ENCODE assay signal across 21 mouse cellular contexts in genomic region chr17:28311366-28312132, GRCm38 (mm10). TPM values are rescaled to one million over a fixed set of nuclear protein-coding genes. Genes with fewer than 3 reads are reported as not detected.
A peak's percentile ranks its signal among the peaks of the same experiment; 100 is the strongest.
DNase-seq lines count a peak whose midpoint lies in the region; ATAC-seq and TF ChIP-seq lines count a peak whose summit lies in the region.
"Had no signal": no experiment of that assay in that cellular context is flagged by ENCODE, and none has a peak within 500 bp of the region (broad histone marks: within the 10 kb centered on the region; RNA-seq: fewer than 3 reads in every experiment).

No protein-coding gene starts in this region.

- peak; percentile 44 for DNase-seq in forebrain, embryonic 11.5 days (ENCODE audit: low spot score)
- no peak for DNase-seq in forebrain, embryonic 10.5 days (ENCODE audit: extremely low spot score, low spot score)
- DNase-seq in thymus, adult 2 months: no peak
- no peak for DNase-seq in thymus, postnatal 4 days
- DNase-seq in MEL (ENCODE audit: low read depth, low spot score): peak; percentile 76
- DNase-seq in natural killer cell, adult 2 months (ENCODE audit: low spot score in 2 of 2): no peak
- no peak for DNase-seq in hindbrain, postnatal 0 days (ENCODE audit: low spot score)
- DNase-seq: adrenal gland, adult 2 months; cerebellum, adult 8-10 months; gastrocnemius, adult 2 months; liver, postnatal 0 days had no signal

- 78% methylated on average over 5 of the region's 5 CpGs for WGBS in forebrain, embryonic 11.5 days
- 78% methylated on average over 5 of the region's 5 CpGs for WGBS in forebrain, embryonic 10.5 days
- WGBS in thymus, adult 2 months: 51% methylated on average over 5 of the region's 5 CpGs
- 78% methylated on average over 5 of the region's 5 CpGs for WGBS in hindbrain, postnatal 0 days

- peaks cover 17% of the 10 kb centered on the region for H3K79me2 ChIP-seq in MEL (ENCODE audit: control insufficient read depth, insufficient read depth, low read length, poor library complexity)

- TF ChIP-seq POLR2A in thymus, adult 2 months (IDR thresholded peaks at IDR 0.05; ENCODE audit: control insufficient read depth, extremely low read depth, insufficient read depth, low read length, poor library complexity): no peak
- no peak; a peak in 1 of 4 replicates for TF ChIP-seq POLR2A in MEL (IDR thresholded peaks at IDR 0.05; ENCODE audit: control insufficient read depth in 1 of 2, insufficient read depth in 1 of 2, low read depth in 1 of 2, low read length in 2 of 2, poor library complexity in 1 of 2)

- H3K36me3 ChIP-seq in forebrain, embryonic 11.5 days (ENCODE audit: control insufficient read depth, insufficient read depth, low read length): peaks cover 3% of the 10 kb centered on the region; the same call in 1 of the 2 replicates
- H3K36me3 ChIP-seq in forebrain, embryonic 10.5 days (replicated peaks): peaks cover 11% of the 10 kb centered on the region
- no peaks in the 10 kb centered on the region for H3K36me3 ChIP-seq in thymus, adult 2 months (ENCODE audit: control insufficient read depth, insufficient read depth, low read length)
- peaks cover 0 to 13% of the 10 kb centered on the region in 2 experiments; a peak in 2 of 4 replicates for H3K36me3 ChIP-seq in MEL (ENCODE audit: control insufficient read depth in 1 of 2, insufficient read depth in 2 of 2, low read length in 2 of 2)
- peaks cover 2% of the 10 kb centered on the region; the same call in 1 of the 2 replicates for H3K36me3 ChIP-seq in hindbrain, postnatal 0 days (ENCODE audit: insufficient read depth, low read length)
- H3K36me3 ChIP-seq: midbrain, embryonic 15.5 days had no signal

- H3K4me2 ChIP-seq in forebrain, embryonic 11.5 days (ENCODE audit: low read depth, low read length, severe bottlenecking): no peak overlapping the region
- H3K4me2 ChIP-seq in hindbrain, postnatal 0 days (ENCODE audit: low read depth, low read length): no peak overlapping the region

- H3K27ac ChIP-seq in forebrain, embryonic 11.5 days (ENCODE audit: low read depth, low read length): no peak overlapping the region
- H3K27ac ChIP-seq in forebrain, embryonic 10.5 days: no peak overlapping the region
- H3K27ac ChIP-seq in thymus, adult 2 months (ENCODE audit: control insufficient read depth, insufficient read depth, low read length): peak overlapping the region; percentile 0; the same call in 1 of the 2 replicates
- peak overlapping the region; percentile 93 for H3K27ac ChIP-seq in MEL (ENCODE audit: control insufficient read depth, low read depth, low read length)
- H3K27ac ChIP-seq in hindbrain, postnatal 0 days: no peak overlapping the region
- H3K27ac ChIP-seq: hindbrain, embryonic 15.5 days; left cerebral cortex, adult 2 months; macrophage; midbrain, embryonic 15.5 days had no signal

- TF ChIP-seq RAD21 in MEL (IDR thresholded peaks at IDR 0.05; ENCODE audit: low read depth, low read length): no peak

- H3K4me3 ChIP-seq in forebrain, embryonic 11.5 days (ENCODE audit: low read depth, low read length): no peak overlapping the region
- H3K4me3 ChIP-seq in forebrain, embryonic 10.5 days: no peak overlapping the region
- H3K4me3 ChIP-seq in thymus, adult 2 months (ENCODE audit: control insufficient read depth, insufficient read depth, low read length): no peak overlapping the region
- H3K4me3 ChIP-seq in MEL (ENCODE audit: control insufficient read depth in 1 of 2, insufficient read depth in 1 of 2, low read depth in 2 of 2, low read length in 2 of 2): peak overlapping the region; percentile 40 to 58
- H3K4me3 ChIP-seq in hindbrain, postnatal 0 days (ENCODE audit: low read length): no peak overlapping the region
- H3K4me3 ChIP-seq: gastrocnemius, adult 2 months; left cerebral cortex, adult 2 months; midbrain, embryonic 15.5 days had no signal

- H3K9me3 ChIP-seq in forebrain, embryonic 11.5 days (ENCODE audit: control insufficient read depth, low read length): no peaks in the 10 kb centered on the region
- no peaks in the 10 kb centered on the region for H3K9me3 ChIP-seq in forebrain, embryonic 10.5 days
- no peaks in the 10 kb centered on the region for H3K9me3 ChIP-seq in MEL (replicated peaks; ENCODE audit: insufficient read depth, low read length)
- H3K9me3 ChIP-seq in hindbrain, postnatal 0 days (ENCODE audit: low read length): no peaks in the 10 kb centered on the region
- H3K9me3 ChIP-seq: hindbrain, embryonic 15.5 days; midbrain, embryonic 15.5 days had no signal

- H3K27me3 ChIP-seq in forebrain, embryonic 11.5 days (ENCODE audit: control insufficient read depth, insufficient read depth, low read length): no peaks in the 10 kb centered on the region
- no peaks in the 10 kb centered on the region for H3K27me3 ChIP-seq in forebrain, embryonic 10.5 days (ENCODE audit: poor library complexity, severe bottlenecking)
- H3K27me3 ChIP-seq in thymus, adult 2 months (ENCODE audit: control insufficient read depth, insufficient read depth, low read length): no peaks in the 10 kb centered on the region
- H3K27me3 ChIP-seq in MEL (ENCODE audit: control insufficient read depth in 1 of 2, insufficient read depth in 2 of 2, low read length in 2 of 2): no peaks in the 10 kb centered on the region
- H3K27me3 ChIP-seq in hindbrain, postnatal 0 days (ENCODE audit: insufficient read depth, low read length): no peaks in the 10 kb centered on the region
- H3K27me3 ChIP-seq: hindbrain, embryonic 15.5 days; midbrain, embryonic 15.5 days had no signal

- H3K4me1 ChIP-seq in forebrain, embryonic 11.5 days (replicated peaks; ENCODE audit: control insufficient read depth, insufficient read depth, low read length): peaks cover 9% of the 10 kb centered on the region
- H3K4me1 ChIP-seq in forebrain, embryonic 10.5 days: peaks cover 43% of the 10 kb centered on the region
- peaks cover 28% of the 10 kb centered on the region for H3K4me1 ChIP-seq in thymus, adult 2 months (replicated peaks; ENCODE audit: control insufficient read depth, insufficient read depth, low read length)
- peaks cover 7 to 15% of the 10 kb centered on the region in 2 experiments for H3K4me1 ChIP-seq in MEL (ENCODE audit: control insufficient read depth in 1 of 2, insufficient read depth in 2 of 2, low read length in 2 of 2)
- 0 out of 2 replicates have a peak, but pooled peaks cover 9% of the 10 kb centered on the region for H3K4me1 ChIP-seq in hindbrain, postnatal 0 days (ENCODE audit: insufficient read depth, low read length)

- no peak overlapping the region for H3K9ac ChIP-seq in forebrain, embryonic 11.5 days (ENCODE audit: low read length)
- peak overlapping the region; percentile 76 for H3K9ac ChIP-seq in MEL (ENCODE audit: control insufficient read depth, low read depth, low read length, poor library complexity, severe bottlenecking)
- no peak overlapping the region for H3K9ac ChIP-seq in hindbrain, postnatal 0 days (replicated peaks; ENCODE audit: low read length)
- H3K9ac ChIP-seq: hindbrain, embryonic 15.5 days; liver, postnatal 0 days; midbrain, embryonic 15.5 days had no signal

- no peak for ATAC-seq in forebrain, embryonic 11.5 days (replicated peaks; ENCODE audit: low FRiP score)
- ATAC-seq in hindbrain, postnatal 0 days: no peak
- ATAC-seq: forebrain, embryonic 14.5 days; intestine, embryonic 16.5 days; liver, postnatal 0 days; lung, postnatal 0 days; midbrain, embryonic 15.5 days had no signal

- TF ChIP-seq CTCF in thymus, adult 2 months (IDR thresholded peaks at IDR 0.05; ENCODE audit: borderline replicate concordance, control insufficient read depth, extremely low read depth, insufficient read depth, low read length, poor library complexity): no peak
- no peak for TF ChIP-seq CTCF in MEL (IDR thresholded peaks at IDR 0.05 in 2 of 3, conservative IDR thresholded peaks at IDR 0.05 in 1 of 3; ENCODE audit: control insufficient read depth in 1 of 3, insufficient read depth in 1 of 3, low read depth in 2 of 3, low read length in 3 of 3, poor library complexity in 1 of 3, severe bottlenecking in 1 of 3)
- no peak for TF ChIP-seq CTCF in hindbrain, postnatal 0 days (IDR thresholded peaks at IDR 0.05; ENCODE audit: low read depth)

- TF ChIP-seq EP300 in MEL (IDR thresholded peaks at IDR 0.05; ENCODE audit: low read depth in 1 of 2, low read length in 2 of 2): no peak; a peak in 1 of 4 replicates

RNA-seq across cellular contexts. Expression of gene Fance, which starts 1.8 kb away (rescaled TPM):
- 28.0 and 32.3 TPM in 2 replicates for polyA plus RNA-seq in forebrain, embryonic 11.5 days (2014; fragmentation: Nextera tagmentation; extraction: Ambion mirVana)
- polyA plus RNA-seq in forebrain, embryonic 10.5 days (2016; fragmentation: Nextera tagmentation; extraction: Ambion mirVana): 31.6 and 32.5 TPM in 2 replicates
- polyA plus RNA-seq in thymus, adult 2 months (2012; rRNA removed): 31.3 and 37.7 TPM in 2 replicates
- 46.0 and 51.2 TPM in 2 replicates for total RNA-seq in MEL (2012; rRNA removed)
- polyA plus RNA-seq in MEL (2012; ENCODE audit: insufficient read depth in 1 of 2, insufficient read length in 2 of 2, low read depth in 1 of 2, low replicate concordance in 2 of 2, missing spikeins in 1 of 2): 100 to 1,000 TPM; 105 to 382 TPM
- total RNA-seq in hindbrain, postnatal 0 days (2014; rRNA removed): 38.7 and 46.5 TPM in 2 replicates
- 23.6 and 27.2 TPM in 2 replicates for polyA plus RNA-seq in hindbrain, postnatal 0 days (2015; fragmentation: Nextera tagmentation; extraction: Ambion mirVana)

RNA-seq across cellular contexts. Expression of gene Rpl10a, which starts 16.7 kb away (rescaled TPM):
- 468 and 490 TPM in 2 replicates for polyA plus RNA-seq in forebrain, embryonic 11.5 days (2014; fragmentation: Nextera tagmentation; extraction: Ambion mirVana)
- 511 and 540 TPM in 2 replicates for polyA plus RNA-seq in forebrain, embryonic 10.5 days (2016; fragmentation: Nextera tagmentation; extraction: Ambion mirVana)
- 3,187 and 3,626 TPM in 2 replicates for polyA plus RNA-seq in thymus, adult 2 months (2012; rRNA removed)
- 2,803 and 2,872 TPM in 2 replicates for total RNA-seq in MEL (2012; rRNA removed)
- polyA plus RNA-seq in MEL (2012; ENCODE audit: insufficient read depth in 1 of 2, insufficient read length in 2 of 2, low read depth in 1 of 2, low replicate concordance in 2 of 2, missing spikeins in 1 of 2): 1,000 to 10,000 TPM in 1 of 2 experiments, not detected in 1; 2,044 TPM
- 699 and 1,071 TPM in 2 replicates for total RNA-seq in hindbrain, postnatal 0 days (2014; rRNA removed)
- 337 and 355 TPM in 2 replicates for polyA plus RNA-seq in hindbrain, postnatal 0 days (2015; fragmentation: Nextera tagmentation; extraction: Ambion mirVana)

RNA-seq across cellular contexts. Expression of gene Tead3, which starts 39.1 kb away (rescaled TPM):
- polyA plus RNA-seq in forebrain, embryonic 11.5 days (2014; fragmentation: Nextera tagmentation; extraction: Ambion mirVana): 5.6 and 5.8 TPM in 2 replicates
- 5.2 and 5.5 TPM in 2 replicates for polyA plus RNA-seq in forebrain, embryonic 10.5 days (2016; fragmentation: Nextera tagmentation; extraction: Ambion mirVana)
- 10.6 and 11.6 TPM in 2 replicates for polyA plus RNA-seq in thymus, adult 2 months (2012; rRNA removed)
- total RNA-seq in MEL (2012; rRNA removed): 0.46 and 0.73 TPM in 2 replicates
- polyA plus RNA-seq in MEL (2012; ENCODE audit: insufficient read depth in 1 of 2, insufficient read length in 2 of 2, low read depth in 1 of 2, low replicate concordance in 2 of 2, missing spikeins in 1 of 2): 1 to 10 TPM in 1 of 2 experiments, not detected in 1; 4.1 TPM
- 6.5 and 9.4 TPM in 2 replicates for total RNA-seq in hindbrain, postnatal 0 days (2014; rRNA removed)
- 1.3 and 1.7 TPM in 2 replicates for polyA plus RNA-seq in hindbrain, postnatal 0 days (2015; fragmentation: Nextera tagmentation; extraction: Ambion mirVana)
- total RNA-seq: common myeloid progenitor, adult 5-6 weeks had no signal
- polyA plus RNA-seq: macrophage had no signal

RNA-seq across cellular contexts. Expression of gene Tulp1, which starts 53.5 kb away (rescaled TPM):
- 2.6 and 4.2 TPM in 2 replicates for polyA plus RNA-seq in forebrain, embryonic 11.5 days (2014; fragmentation: Nextera tagmentation; extraction: Ambion mirVana)
- polyA plus RNA-seq in forebrain, embryonic 10.5 days (2016; fragmentation: Nextera tagmentation; extraction: Ambion mirVana): 3.5 and 3.8 TPM in 2 replicates
- polyA plus RNA-seq in thymus, adult 2 months (2012; rRNA removed): 0.35 and 0.59 TPM in 2 replicates
- 0.23 and 0.49 TPM in 2 replicates for total RNA-seq in MEL (2012; rRNA removed)
- polyA plus RNA-seq in MEL (2012; ENCODE audit: insufficient read depth in 1 of 2, insufficient read length in 2 of 2, low read depth in 1 of 2, low replicate concordance in 2 of 2, missing spikeins in 1 of 2): 1 to 10 TPM in 1 of 2 experiments, not detected in 1; 2.4 TPM
- total RNA-seq in hindbrain, postnatal 0 days (2014; rRNA removed): 1.4 TPM in 1 of 2 replicates, not detected in the other
- polyA plus RNA-seq in hindbrain, postnatal 0 days (2015; fragmentation: Nextera tagmentation; extraction: Ambion mirVana): 1.8 and 2.0 TPM in 2 replicates
- total RNA-seq: adrenal gland, adult 2 months; common myeloid progenitor, adult 5-6 weeks; gastrocnemius, adult 2 months; left cerebral cortex, adult 2 months; left cerebral cortex, postnatal 36 days had no signal
- polyA plus RNA-seq: frontal cortex, adult 2 months; macrophage had no signal

Comparison
In these comparisons a context has a peak if more than half of its experiments do, and no peak if none do; other contexts are left out.
1. DNase-seq: peak in forebrain, embryonic 11.5 days (single experiment) and MEL (single experiment); none in forebrain, embryonic 10.5 days (single experiment), thymus, adult 2 months (single experiment), thymus, postnatal 4 days (single experiment), natural killer cell, adult 2 months (0 of 2) and hindbrain, postnatal 0 days (single experiment).
2. H3K27ac ChIP-seq: peak in thymus, adult 2 months (single experiment) and MEL (single experiment); none in forebrain, embryonic 11.5 days (single experiment), forebrain, embryonic 10.5 days (single experiment) and hindbrain, postnatal 0 days (single experiment).
3. H3K4me3 ChIP-seq: peak in MEL (2 of 2); none in forebrain, embryonic 11.5 days (single experiment), forebrain, embryonic 10.5 days (single experiment), thymus, adult 2 months (single experiment) and hindbrain, postnatal 0 days (single experiment).